Mouse (Mus musculus) lung, adult 2 months (tissue): ENCODE measurements around the gene Agfg1. TPM values are rescaled to one million over a fixed set of nuclear protein-coding genes. Genes with fewer than 3 reads are reported as not detected.

Source experiments
- DNase-seq: peaks from one replicate; pipeline ENCODE4 v3.0.0; 2022
- H3K4me1 ChIP-seq: fragments of 200-500 bp; 2 replicates; pipeline ENCODE4 v1.6.1; 2011; ENCODE audit warnings: low read length; ENCODE audit not compliant: control insufficient read depth, insufficient read depth
- H3K4me3 ChIP-seq: fragments of 200-500 bp; replicated peaks from 2 replicates; pipeline ENCODE3; 2011; ENCODE audit warnings: low read depth, mild to moderate bottlenecking, control low read depth, low read length; ENCODE audit errors: extremely low read depth
- CTCF ChIP-seq: fragments of 200-500 bp; IDR thresholded peaks from 2 replicates; pipeline ENCODE4 v1.5.1; 2011; ENCODE audit warnings: mild to moderate bottlenecking, low read length, control low read depth; ENCODE audit not compliant: insufficient read depth
- POLR2A ChIP-seq: fragments of 200-500 bp; IDR thresholded peaks from 2 replicates; pipeline ENCODE4 v1.6.1; 2011; ENCODE audit warnings: low read depth, mild to moderate bottlenecking, control low read depth, low read length, borderline replicate concordance; ENCODE audit errors: extremely low read depth
- WGBS: fragments of 180-500 bp; shearing (Covaris S2); methylation state at CpG from one replicate; pipeline ENCODE4 v1.1.7; 2018; 5-methylcytosine and 5-hydroxymethylcytosine counted together
- polyA plus RNA-seq: library from polyadenylated mRNA; depleted of rRNA; stranded (reverse); fragments of >200 nt; gene quantifications from 2 replicates; pipeline ENCODE4 v1.2.3, GENCODE M21; 2012

Agfg1 gene
- polyA plus RNA-seq, 1 experiment: 70.6 TPM

DNA sequence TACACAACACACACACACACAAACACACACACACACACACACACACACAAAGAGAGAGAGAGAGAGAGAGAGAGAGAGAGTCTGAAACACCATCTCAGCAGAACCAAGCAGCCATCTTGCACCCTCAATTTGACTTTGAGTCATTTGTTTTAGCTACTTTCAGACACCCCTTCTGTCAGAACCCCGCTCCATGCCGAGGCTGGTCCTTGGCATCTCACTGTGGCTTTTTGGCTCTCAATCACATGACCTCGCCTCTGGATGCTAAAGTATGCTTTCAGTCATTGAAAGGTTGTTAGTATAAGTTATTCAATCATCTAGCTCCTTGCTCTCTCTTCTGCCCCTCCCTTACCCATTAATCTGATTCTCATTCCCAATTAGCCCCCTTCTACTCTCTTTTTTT lies 17.4 kb upstream of the Agfg1 start:
- Histone ChIP-seq H3K4me1 (no peaks in the 10 kb centered on the region), H3K4me3 (no peak overlapping the region)
- TF ChIP-seq POLR2A: no peak
- no peak for TF ChIP-seq CTCF
- DNase-seq: no peak
- WGBS: 82% methylated on average over 3 of the region's 3 CpGs

DNA sequence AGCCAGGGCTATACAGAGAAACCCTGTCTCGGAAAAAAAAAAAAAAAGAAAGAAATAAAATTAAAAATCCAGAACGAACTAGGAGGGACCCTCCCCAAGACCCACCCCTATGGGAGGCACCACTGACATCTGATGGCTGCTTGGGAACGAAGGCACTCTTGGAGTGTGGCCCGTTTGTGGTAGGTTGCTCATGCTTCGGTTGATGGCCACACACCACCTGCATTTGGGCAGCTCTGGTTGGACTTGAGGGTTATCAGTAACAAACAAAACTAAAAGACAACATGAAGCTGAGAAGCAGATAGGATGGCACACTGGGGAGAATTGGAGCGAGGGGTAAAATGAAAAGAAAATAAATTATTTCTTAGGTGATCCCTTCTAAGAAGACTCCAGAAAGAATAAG lies 15.1 kb upstream of the Agfg1 start:
- Histone ChIP-seq H3K4me1 (no peaks in the 10 kb centered on the region), H3K4me3 (no peak overlapping the region)
- WGBS: 81% methylated on average over 6 of the region's 6 CpGs
- TF ChIP-seq CTCF (no peak), POLR2A (no peak)
- DNase-seq: no peak

DNA sequence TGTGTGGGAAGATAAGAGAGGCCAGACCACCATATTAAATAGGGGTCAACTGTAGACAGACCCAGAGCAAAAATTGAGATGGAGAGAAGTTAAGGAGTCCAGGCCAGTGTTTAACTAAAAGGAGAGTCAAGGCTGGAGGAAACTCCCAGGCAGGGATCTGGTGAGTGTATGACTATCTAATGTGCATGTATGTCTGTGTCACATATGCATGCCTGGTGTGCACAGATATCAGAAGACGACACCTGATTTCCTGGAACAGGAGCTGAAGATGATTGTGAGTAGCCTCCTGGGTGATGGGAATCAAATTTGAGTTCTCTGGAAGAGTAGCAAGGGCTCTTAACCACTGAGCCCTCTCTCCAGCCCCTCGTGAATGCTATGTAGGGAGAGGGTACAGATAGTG lies 14.0 kb upstream of the Agfg1 start:
- no peak for TF ChIP-seq POLR2A
- TF ChIP-seq CTCF: no peak
- 85% methylated on average over 2 of the region's 2 CpGs for WGBS

DNA sequence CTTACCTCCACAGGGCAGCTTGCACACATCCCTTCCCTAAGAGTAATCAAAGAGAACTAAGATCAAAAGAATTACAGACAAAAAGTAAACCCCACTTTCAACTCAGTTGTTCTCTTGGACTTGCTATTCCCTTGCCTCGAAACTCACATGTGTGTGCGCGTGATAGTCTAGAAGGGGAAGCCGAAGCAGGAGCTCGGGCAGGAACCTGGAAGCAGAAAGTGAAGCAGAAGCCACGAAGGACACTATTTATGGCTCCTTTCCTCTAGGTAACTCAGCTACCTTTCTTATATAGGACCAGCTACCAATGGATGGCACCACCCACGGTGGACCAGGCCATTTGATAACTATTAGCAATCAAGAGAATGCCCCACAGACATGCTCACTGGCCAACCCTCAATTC lies 13.5 kb upstream of the Agfg1 start:
- H3K4me1 ChIP-seq: no peaks in the 10 kb centered on the region
- TF ChIP-seq POLR2A: no peak
- TF ChIP-seq CTCF: no peak
- WGBS: 92% methylated on average over 7 of the region's 7 CpGs
- DNase-seq: no peak
- H3K4me3 ChIP-seq: no peak overlapping the region

More for the DNA sequence above, 14.0 kb upstream of the Agfg1 start:
- Histone ChIP-seq H3K4me3 (no peak overlapping the region), H3K4me1 (no peaks in the 10 kb centered on the region)
- no peak for DNase-seq

DNA sequence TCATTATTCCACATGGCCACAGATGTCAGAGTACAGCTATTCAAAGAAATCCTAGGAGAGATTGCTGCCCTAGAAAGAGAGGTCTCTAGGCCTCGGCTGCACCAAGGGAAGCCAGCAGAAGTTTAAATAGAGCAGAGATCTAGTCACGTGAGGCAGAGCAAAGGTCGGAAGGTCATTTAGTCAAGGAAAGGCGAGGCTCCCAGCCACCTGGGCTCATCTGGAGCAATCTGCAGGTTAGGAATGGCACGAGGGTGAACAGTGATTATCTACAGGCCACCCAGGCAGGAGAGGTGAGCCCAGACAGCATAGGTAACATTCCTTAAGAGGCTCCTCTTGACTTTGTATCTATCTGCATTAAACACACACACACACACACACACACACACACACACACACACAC lies 12.4 kb upstream of the Agfg1 start:
- no peak for DNase-seq
- WGBS: 61% methylated on average over 5 of the region's 5 CpGs
- Histone ChIP-seq H3K4me3 (no peak overlapping the region), H3K4me1 (no peaks in the 10 kb centered on the region; the same call in 1 of the 2 replicates)
- TF ChIP-seq CTCF: no peak
- no peak for TF ChIP-seq POLR2A

DNA sequence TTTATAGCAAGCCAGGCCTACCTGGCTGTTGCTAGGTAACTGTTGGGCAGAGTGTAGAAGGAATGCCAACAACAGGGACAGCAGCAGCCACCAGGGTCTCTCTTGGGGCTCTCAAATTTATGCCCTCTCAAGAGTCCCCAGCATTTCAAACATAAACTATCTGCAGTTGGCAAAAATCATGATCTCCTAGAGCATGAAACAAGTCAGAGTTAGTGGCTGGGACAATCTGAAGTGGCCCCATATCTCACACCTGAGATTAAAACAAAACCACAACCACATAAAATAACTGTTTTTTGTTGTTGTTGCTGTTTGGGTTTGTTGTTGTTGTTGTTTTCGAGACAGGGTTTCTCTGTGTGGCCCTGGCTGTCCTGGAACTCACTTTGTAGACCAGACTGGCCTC lies 8.5 kb upstream of the Agfg1 start:
- 85% methylated on average over 1 of the region's 1 CpGs for WGBS
- no peaks in the 10 kb centered on the region; the same call in 1 of the 2 replicates for H3K4me1 ChIP-seq
- H3K4me3 ChIP-seq: no peak overlapping the region
- no peak for TF ChIP-seq CTCF
- TF ChIP-seq POLR2A: no peak
- no peak for DNase-seq

DNA sequence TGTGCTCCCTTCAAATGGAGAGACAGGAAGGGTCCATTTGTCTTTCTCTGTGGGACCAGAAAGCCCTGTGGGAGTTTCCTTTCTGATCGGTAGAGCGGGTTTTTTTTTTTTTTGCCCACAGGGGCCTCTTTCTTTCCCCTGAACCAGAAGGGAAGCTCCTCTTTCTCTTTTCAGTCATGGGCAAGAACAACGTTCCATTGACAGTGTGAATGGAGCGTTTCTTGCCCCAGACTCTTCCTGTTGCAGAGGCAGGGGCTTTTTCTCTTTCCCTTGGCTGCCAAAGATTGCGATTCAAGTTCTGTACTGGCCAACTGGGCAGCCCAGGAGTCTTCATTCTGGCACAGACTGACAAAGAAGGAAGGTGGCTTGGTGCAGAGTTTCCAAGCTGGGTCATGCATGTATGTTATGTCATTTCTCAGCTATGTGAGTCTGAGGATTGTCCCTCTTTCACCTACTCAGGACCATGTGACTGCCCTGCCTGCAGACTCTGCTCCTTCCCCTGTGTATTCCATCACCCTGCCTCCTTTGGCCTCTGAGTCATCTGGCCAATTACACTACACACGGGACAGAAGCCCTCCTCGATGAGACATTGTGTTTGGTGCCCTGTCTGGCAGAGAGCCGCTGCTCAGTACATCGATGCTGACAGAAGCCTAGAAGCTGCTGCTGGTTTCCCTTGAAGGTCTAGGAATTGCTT lies 7.6 kb upstream of the Agfg1 start:
- H3K4me3 ChIP-seq: no peak overlapping the region
- DNase-seq: no peak
- no peak for TF ChIP-seq CTCF
- no peak for TF ChIP-seq POLR2A
- H3K4me1 ChIP-seq: no peaks in the 10 kb centered on the region; the same call in 1 of the 2 replicates
- 44% methylated on average over 9 of the region's 9 CpGs for WGBS

DNA sequence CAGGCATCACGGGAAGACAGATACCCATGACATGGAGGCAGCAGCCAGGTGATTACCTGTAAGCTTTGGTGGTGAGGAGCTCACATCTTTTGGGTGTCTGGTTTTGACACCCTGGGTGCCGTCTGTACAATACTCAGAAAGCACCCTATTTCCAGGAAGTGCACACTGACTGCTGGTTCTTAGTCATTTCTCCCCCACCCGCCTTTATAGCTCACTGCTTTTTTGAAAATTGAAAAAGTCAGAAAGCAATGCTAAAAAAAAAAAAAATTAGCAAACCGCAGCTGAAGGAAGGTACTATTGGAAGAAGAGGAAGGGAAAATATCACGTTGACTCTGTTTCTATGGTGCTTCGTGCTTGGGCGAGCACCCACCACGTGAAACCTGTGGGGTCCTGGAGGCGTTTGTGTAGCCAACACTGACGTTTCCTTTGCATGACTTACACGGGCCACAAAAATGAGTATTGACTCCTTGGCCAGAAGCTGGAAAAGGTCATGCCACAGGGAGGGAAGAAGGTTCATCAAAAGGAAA lies 6.7 kb upstream of the Agfg1 start:
- Histone ChIP-seq H3K4me3 (no peak overlapping the region), H3K4me1 (no peaks in the 10 kb centered on the region; the same call in 1 of the 2 replicates)
- 68% methylated on average over 11 of the region's 11 CpGs for WGBS
- TF ChIP-seq POLR2A (no peak), CTCF (no peak)
- DNase-seq: no peak

DNA sequence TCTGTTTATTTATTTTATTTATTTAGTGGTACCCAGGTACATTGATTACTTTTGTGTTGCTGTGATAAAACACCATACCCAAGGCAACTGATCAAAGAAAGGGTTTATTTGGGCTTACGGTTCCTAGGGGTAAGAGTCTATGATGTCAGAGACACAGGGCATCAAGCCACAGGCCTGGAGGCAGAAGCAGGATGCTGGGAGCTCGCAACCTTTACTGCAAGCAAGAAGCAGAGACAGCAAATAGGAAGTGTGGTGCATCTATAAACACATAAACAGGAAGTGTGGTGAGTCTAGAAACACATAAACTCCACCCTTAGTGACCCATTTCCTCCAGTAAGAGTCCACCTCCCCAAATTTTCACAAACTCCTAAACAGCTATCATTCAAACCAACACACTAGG lies 5.8 kb upstream of the Agfg1 start:
- no peak for TF ChIP-seq CTCF
- no peak for TF ChIP-seq POLR2A
- Histone ChIP-seq H3K4me3 (no peak overlapping the region), H3K4me1 (no peaks in the 10 kb centered on the region; the same call in 1 of the 2 replicates)
- 92% methylated on average over 2 of the region's 2 CpGs for WGBS
- no peak for DNase-seq

DNA sequence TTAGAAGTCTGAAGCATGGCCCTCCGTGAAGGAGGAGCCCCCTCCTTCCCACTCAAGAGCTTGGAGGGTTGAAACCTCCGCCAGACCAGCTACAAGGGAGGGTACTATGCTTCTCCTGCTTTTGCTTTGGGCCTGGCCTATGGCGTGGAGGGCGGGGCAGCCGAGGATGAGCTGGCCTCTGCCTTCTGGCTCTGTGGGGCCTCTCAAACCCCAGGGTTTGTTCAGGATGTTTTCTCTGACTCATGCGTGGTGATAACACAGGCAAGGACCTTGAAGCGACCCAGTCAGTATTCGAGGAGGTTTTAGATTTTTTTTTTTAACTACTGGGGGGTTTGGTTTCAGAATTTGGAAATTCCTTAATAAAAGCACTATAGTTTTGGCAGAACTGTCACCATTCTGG lies 4.7 kb upstream of the Agfg1 start:
- H3K4me3 ChIP-seq: no peak overlapping the region
- DNase-seq: no peak
- H3K4me1 ChIP-seq: no peaks in the 10 kb centered on the region; the same call in 1 of the 2 replicates
- TF ChIP-seq CTCF (no peak), POLR2A (no peak)
- WGBS: 59% methylated on average over 8 of the region's 8 CpGs
